Mouse (Mus musculus): ENCODE measurements around the gene Olfr951.

DNA sequence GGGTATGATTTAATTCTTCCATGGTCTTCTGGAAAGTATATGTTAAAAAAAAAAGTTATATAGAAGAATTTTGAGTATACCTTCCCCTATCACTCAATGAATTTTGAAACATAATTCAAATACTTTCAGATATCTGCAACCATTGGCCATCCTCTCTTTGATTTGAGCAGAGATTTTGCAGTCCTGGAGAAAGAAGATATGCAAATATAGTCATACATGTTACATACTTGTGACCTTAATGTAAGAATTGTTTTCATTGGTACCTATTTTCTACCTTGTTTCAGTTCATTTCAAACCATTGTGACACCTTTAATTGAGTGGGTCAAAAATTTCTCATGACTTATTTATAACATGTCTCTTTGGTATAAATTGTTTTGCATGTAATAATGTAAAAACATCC lies 39.8 kb downstream of the Olfr951 start, which contains the start of gene Olfr952:
- TF ChIP-seq CTCF (IDR thresholded peaks at IDR 0.05; ENCODE audit: low read depth, low read length): no peak
- TF ChIP-seq EP300 (IDR thresholded peaks at IDR 0.05; ENCODE audit: insufficient read depth, low read depth, low read length): no peak
- no peak for TF ChIP-seq POLR2A (IDR thresholded peaks at IDR 0.05; ENCODE audit: insufficient read depth, low read length)
